Mouse (Mus musculus) ES-Bruce4 (cell line): ENCODE measurements around the gene Nup98.

Source experiments
- EP300 ChIP-seq: IDR thresholded peaks from 2 replicates; pipeline ENCODE4 v1.6.1; 2011; ENCODE audit warnings: low read depth, low read length; ENCODE audit not compliant: insufficient read depth
- POLR2A ChIP-seq: IDR thresholded peaks from one replicate; pipeline ENCODE4 v1.8.1; 2011; ENCODE audit warnings: low read length; ENCODE audit not compliant: insufficient read depth

DNA sequence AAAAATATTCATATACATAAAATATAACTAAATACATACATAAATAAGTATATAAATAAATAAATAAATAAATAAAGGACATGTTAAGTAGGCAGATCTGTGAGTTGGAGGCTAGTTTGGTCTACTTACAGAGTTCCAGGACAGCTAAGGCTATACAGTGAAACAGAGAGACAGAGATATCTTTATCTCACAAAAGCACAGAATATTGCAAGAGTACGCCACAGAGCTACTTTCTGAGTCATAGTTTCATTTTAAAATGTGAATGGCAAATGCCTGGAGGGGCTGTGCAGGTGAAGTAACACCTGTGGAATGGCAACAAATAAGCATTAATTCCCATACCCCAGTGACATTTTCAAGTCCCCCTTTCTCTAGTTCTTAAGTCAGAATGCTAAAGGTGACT is 43.7 kb upstream of the Nup98 start:
- TF ChIP-seq POLR2A (no peak), EP300 (no peak)
